Mouse (Mus musculus) erythroblast, embryonic 14.5 days (primary cell): ENCODE results near the gene Skap1. TPM values are rescaled to one million over a fixed set of nuclear protein-coding genes. Genes with fewer than 3 reads are reported as not detected.

ENCODE experiments used
- H3K27me3 ChIP-seq: 2 replicates; pipeline ENCODE4 v1.6.1; 2012; ENCODE audit warnings: inconsistent platforms; ENCODE audit not compliant: control insufficient read depth
- H3K36me3 ChIP-seq: 2 replicates; pipeline ENCODE4 v1.6.1; 2012; ENCODE audit warnings: mild to moderate bottlenecking, inconsistent platforms; ENCODE audit not compliant: control insufficient read depth
- H3K4me1 ChIP-seq: 2 replicates; pipeline ENCODE4 v1.6.1; 2012; ENCODE audit warnings: inconsistent platforms; ENCODE audit not compliant: control insufficient read depth
- H3K4me3 ChIP-seq: replicated peaks from 2 replicates; pipeline ENCODE3; 2012; ENCODE audit warnings: moderate library complexity, mild to moderate bottlenecking, inconsistent platforms
- H3K9me3 ChIP-seq: 2 replicates; pipeline ENCODE4 v1.6.1; 2012; ENCODE audit warnings: low read length, inconsistent platforms, mixed read lengths; ENCODE audit not compliant: control insufficient read depth
- GATA1 ChIP-seq: IDR thresholded peaks from 2 replicates; pipeline ENCODE4 v1.6.1; 2012; ENCODE audit warnings: low read length, inconsistent platforms, mixed read lengths
- TAL1 ChIP-seq: IDR thresholded peaks from 3 replicates; pipeline ENCODE4 v1.6.1; 2012; ENCODE audit warnings: low read length, inconsistent platforms, mixed read lengths
- polyA plus RNA-seq: library from polyadenylated mRNA; stranded (reverse); fragments of >175 nt; gene quantifications from 2 replicates; pipeline ENCODE4 v1.2.3, GENCODE M21; 2012

The Skap1 gene
- polyA plus RNA-seq, 1 experiment: not detected

DNA sequence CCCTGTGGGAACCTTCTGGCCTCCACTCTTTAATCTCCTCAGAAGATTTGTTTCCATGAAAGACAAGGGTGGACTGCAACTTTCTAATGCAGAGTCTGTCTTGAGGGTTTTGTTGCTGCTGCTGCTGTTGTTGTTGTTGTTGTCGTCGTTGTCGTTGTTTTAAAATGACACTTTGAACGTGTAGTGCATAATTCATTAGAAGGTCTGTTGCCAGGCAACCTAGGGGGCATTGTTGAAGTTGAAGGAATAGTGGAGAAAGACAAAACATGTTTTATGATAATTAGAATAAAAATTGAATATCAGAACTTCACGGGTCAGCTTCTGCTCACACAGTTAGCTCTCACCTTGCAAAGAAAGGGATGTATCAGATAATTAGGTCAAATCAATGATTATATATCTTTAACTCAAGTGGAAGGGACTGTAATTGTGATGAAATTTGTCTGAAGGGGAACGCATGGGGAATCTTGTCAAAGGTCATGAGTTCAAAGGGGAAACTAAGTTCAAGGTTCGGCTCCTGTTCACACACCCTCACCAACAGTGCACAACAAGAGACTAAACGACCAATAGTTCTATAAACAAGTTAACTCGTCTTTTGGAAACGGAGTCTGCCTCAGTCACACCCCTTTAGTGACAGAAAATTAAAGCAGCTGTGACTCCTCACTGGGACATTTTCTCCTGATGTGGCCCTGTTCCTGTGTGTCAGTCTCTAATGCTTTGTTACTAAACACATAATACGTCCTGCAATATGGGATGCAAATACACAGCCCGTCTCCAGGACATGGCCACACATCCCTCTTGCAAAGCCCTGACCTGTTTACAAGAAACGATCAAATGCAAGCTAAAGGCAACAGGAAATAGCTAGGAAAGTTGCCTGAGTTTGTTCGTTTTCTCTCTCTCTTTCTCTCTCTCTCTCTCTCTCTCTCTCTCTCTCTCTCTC is 112.4 kb downstream of the Skap1 start:
- Histone ChIP-seq H3K27me3 (no peaks in the 10 kb centered on the region; the same call in 1 of the 2 replicates), H3K4me3 (no peak overlapping the region), H3K36me3 (no peaks in the 10 kb centered on the region), H3K4me1 (no peaks in the 10 kb centered on the region), H3K9me3 (no peaks in the 10 kb centered on the region)
- TF ChIP-seq GATA1 (no peak), TAL1 (no peak)

- no peak overlapping the region for H3K4me3 ChIP-seq
- no peak for TF ChIP-seq TAL1
- no peak for TF ChIP-seq GATA1
- no peaks in the 10 kb centered on the region for H3K36me3 ChIP-seq
- no peaks in the 10 kb centered on the region for H3K4me1 ChIP-seq
- H3K27me3 ChIP-seq: no peaks in the 10 kb centered on the region; the same call in 1 of the 2 replicates
- H3K9me3 ChIP-seq: no peaks in the 10 kb centered on the region
These were observed 114.3 kb downstream of the Skap1 start for GRCm38 (mm10) chr11:96578551-96579283.

DNA sequence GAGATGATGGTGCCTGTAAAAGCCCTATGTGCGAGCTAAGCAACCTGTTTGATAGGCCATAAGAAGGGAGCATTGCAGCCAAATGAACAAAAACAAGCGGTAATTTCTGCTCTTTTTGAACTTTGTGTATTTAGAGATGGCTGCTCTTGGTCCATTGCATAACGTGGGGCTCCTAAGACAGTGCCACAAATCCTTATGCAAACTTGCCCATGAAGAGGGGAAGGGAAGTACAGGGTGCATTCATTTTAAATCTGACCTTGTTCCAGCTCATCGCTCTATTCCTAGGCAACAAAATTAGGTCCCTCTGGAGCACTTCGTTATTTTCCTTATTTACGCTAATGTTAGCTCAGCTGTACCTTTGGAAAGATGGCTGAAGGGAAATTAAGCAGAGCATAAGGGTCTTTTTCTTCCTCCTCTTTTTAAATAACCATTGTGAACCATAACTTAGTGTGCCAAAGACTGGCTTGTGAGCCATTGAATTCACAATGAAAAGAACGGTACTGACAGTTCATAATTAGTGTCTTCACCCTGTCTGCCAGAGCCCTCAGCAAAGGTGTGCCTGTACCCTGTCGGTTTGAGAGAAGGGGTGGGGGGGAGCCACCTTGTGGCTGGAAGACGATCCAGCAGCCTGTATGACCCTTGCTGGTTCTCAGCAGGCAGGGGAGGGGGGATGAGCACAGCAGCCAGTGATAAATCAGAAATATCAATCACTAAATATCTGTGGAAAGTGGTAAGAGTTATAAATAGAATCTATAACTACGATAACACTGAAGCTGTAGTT is 117.4 kb downstream of the Skap1 start:
- H3K27me3 ChIP-seq: no peaks in the 10 kb centered on the region; the same call in 1 of the 2 replicates
- H3K4me1 ChIP-seq: no peaks in the 10 kb centered on the region
- H3K36me3 ChIP-seq: no peaks in the 10 kb centered on the region
- H3K4me3 ChIP-seq: no peak overlapping the region
- H3K9me3 ChIP-seq: no peaks in the 10 kb centered on the region
- no peak for TF ChIP-seq GATA1
- no peak for TF ChIP-seq TAL1

DNA sequence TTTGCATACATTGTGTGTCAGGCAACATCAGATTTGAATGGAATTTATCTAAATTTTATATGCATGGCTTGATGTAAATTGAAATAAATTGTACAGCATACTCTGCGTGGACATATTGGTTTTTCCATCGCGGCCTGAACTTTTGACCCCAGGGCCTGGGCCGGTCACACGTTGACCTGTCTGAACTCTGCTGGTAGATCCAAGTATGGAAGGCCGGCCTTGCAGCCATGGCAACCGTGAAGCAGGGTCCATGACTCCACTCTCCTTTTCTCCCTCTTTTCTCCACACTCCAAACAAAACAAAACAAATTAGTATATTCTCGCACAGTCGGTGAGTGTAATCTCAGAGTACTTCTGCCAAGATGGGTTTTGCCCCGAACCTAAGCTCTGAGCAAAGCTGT is 118.2 kb downstream of the Skap1 start:
- TF ChIP-seq GATA1 (no peak), TAL1 (no peak)
- Histone ChIP-seq H3K4me3 (no peak overlapping the region), H3K36me3 (no peaks in the 10 kb centered on the region), H3K9me3 (no peaks in the 10 kb centered on the region), H3K4me1 (no peaks in the 10 kb centered on the region), H3K27me3 (no peaks in the 10 kb centered on the region; the same call in 1 of the 2 replicates)

DNA sequence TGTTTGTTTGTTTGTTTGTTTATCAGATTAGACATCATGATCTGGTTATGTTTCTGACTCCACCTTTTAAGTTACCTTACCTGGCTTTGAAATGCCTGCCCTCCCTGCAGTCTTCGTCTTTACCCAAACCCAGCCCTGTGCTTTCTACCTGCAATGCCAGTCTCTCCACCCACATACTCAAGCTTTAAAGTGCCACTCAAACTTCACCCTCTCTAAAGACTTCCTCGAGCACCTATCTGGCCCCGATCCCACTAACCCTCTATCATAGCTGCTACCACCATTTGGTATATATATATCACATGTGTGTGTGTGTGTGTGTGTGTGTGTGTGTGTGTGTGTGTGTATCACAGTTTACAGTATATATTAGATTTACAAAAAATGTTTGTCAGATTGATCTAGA is 125.4 kb downstream of the Skap1 start:
- H3K4me1 ChIP-seq: no peaks in the 10 kb centered on the region
- TF ChIP-seq TAL1 (no peak), GATA1 (no peak)
- no peak overlapping the region for H3K4me3 ChIP-seq

DNA sequence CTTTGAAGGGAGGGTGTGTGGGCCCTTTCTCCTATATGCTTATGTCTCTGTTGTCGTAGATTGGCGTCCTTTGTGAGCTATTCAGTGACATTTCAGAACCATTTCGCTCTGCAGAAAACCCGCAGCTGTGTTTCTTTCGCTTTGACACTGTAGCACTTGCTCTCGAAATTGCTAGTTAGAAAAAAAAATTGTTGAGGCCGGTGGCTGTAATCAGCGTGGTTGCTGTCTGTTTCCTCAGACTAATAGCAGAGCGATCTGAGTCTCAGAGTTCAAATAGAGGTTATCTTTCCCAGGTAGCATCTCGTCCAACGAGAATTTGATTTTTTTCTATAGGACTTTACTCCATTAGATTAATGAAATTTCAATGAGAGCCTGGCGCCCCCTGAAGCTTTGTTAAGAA is 131.5 kb downstream of the Skap1 start:
- Histone ChIP-seq H3K4me3 (no peak overlapping the region), H3K27me3 (no peaks in the 10 kb centered on the region), H3K9me3 (no peaks in the 10 kb centered on the region), H3K4me1 (no peaks in the 10 kb centered on the region), H3K36me3 (no peaks in the 10 kb centered on the region)
- TF ChIP-seq GATA1 (no peak), TAL1 (no peak)

More for the DNA sequence above, 125.4 kb downstream of the Skap1 start:
- H3K36me3 ChIP-seq: no peaks in the 10 kb centered on the region
- H3K9me3 ChIP-seq: no peaks in the 10 kb centered on the region
- no peaks in the 10 kb centered on the region for H3K27me3 ChIP-seq

DNA sequence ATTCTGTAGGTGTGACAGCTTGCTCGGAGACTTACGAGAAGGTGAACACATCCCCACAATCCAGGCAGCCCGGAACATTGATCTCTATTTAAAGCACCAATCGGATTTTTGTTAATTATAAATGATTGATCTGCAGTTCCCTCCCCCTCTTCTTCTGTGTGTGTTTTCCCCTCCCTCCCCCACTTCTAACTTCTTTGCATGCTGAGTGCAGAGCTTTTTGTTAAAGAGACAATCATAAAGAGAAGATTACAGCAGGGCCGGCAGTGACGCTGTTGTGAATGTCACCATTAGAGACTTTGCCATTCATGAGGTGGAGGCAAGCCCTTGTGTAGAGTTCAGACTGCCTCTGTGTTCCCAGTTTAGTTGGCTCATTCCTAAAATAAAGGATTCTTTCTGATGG is 131.9 kb downstream of the Skap1 start:
- Histone ChIP-seq H3K27me3 (no peaks in the 10 kb centered on the region), H3K4me1 (no peaks in the 10 kb centered on the region), H3K4me3 (no peak overlapping the region), H3K36me3 (no peaks in the 10 kb centered on the region), H3K9me3 (no peaks in the 10 kb centered on the region)
- TF ChIP-seq GATA1 (no peak), TAL1 (no peak)

DNA sequence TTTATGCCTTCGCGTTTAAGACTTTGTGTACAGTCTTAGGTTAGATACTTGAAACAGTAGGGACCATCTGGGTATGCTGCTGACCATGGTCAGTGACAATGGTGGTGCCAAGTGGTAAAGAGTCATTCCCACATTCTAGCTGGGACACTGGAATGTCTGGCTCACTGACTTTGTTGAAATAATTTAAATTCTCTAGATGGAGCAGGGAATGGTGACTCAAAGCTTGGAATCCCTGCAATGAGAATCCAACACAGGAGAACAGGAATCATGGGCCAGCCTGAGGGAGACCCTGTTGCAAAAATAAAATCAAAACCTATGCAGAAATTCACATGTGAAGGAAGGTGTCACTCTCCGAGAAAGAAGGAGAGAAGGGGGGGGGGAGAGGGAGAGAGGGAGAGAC is 138.4 kb downstream of the Skap1 start:
- no peaks in the 10 kb centered on the region for H3K4me1 ChIP-seq
- no peak overlapping the region for H3K4me3 ChIP-seq
- H3K27me3 ChIP-seq: no peaks in the 10 kb centered on the region
- H3K9me3 ChIP-seq: no peaks in the 10 kb centered on the region
- TF ChIP-seq GATA1 (no peak), TAL1 (no peak)
- no peaks in the 10 kb centered on the region for H3K36me3 ChIP-seq
